Mouse (Mus musculus) right cerebral cortex, postnatal 36 days (tissue): Measurements from ENCODE around the gene Slc25a11.

Experiments
- DNase-seq, 2 experiments: peaks; one replicate each; pipeline ENCODE4 v3.0.0; 2022; ENCODE audit warnings: low spot score in 2 of 2, mixed read lengths in 1 of 2

The Slc25a11 gene

GRCm38 (mm10) chr11:70621972-70622814 is 25.1 kb downstream of the Slc25a11 start:
- no peak for DNase-seq

DNA sequence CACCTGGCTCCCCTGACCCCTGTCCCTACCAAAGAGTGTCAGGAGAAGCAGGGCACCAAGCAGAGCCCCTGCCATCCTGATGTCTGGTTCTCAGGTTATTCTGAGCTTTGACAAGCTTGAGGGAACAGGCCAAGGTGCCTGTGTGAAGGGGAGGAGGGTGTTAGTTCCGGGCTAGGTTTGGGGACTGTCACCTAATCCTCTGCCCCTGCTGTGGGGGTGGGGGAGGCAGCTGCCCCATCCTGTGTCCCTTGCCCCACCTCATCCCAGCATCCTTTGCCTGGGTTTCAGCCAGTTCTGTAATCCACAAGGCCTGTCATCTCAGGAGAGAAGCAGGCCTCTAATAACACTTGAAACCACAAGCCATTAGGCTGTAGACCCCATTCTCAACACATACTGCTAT is 28.2 kb downstream of the Slc25a11 start, which contains the start of gene Chrne:
Chrne (minus strand) TSS at position 116 of the 400 bp plus-strand sequence.
- no peak for DNase-seq

- DNase-seq = no peak
These were observed 31.7 kb downstream of the Slc25a11 start, which contains the start of gene 4930544D05Rik for GRCm38 (mm10) chr11:70615516-70616093. 4930544D05Rik (plus strand) TSS chr11:70615848.

GRCm38 (mm10) chr11:70615074-70615473 is 32.2 kb downstream of the Slc25a11 start:
- no peak for DNase-seq

- no peak for DNase-seq
These were observed 34.8 kb downstream of the Slc25a11 start for GRCm38 (mm10) chr11:70612505-70612904.

DNA sequence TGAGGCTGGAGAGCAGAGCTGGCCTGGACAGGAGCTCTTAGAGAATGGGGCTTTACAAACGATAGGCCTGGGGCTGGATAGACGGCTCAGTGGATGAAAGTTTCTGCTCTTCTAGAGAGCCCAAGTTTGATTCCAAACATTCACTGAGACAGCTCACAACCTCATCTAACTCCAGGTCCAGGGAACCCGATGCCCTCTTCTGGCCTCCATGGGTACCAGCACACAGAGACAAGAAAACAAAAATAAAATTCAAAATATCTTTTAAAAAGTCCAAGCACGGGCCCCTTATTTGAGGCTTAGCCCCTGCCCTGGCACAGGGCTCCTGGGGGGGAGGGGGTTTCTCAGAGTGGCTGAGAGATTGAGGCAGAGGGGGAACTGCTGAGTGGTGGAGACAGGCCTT is 36.5 kb downstream of the Slc25a11 start:
- no peak for DNase-seq

GRCm38 (mm10) chr11:70608381-70609066 is 38.8 kb downstream of the Slc25a11 start:
- no peak for DNase-seq

DNA sequence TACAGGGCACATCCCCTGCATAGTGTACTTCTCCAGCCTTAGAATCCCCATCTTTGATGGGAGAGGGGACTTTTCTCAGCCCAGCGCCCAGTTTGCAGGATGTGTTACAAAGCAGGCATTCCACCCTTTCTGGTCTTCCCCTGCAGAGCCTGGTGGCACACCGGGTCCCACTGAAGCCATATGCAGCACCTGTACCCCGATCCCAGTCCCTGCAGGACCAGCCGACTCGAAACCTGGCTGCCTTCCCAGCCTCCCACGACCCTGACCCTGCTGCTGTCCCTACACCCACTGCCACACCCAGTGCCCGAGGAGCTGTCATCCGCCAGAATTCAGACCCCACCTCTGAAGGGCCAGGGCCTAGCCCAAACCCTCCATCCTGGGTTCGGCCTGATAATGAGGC is 39.7 kb downstream of the Slc25a11 start:
- DNase-seq = no peak

DNA sequence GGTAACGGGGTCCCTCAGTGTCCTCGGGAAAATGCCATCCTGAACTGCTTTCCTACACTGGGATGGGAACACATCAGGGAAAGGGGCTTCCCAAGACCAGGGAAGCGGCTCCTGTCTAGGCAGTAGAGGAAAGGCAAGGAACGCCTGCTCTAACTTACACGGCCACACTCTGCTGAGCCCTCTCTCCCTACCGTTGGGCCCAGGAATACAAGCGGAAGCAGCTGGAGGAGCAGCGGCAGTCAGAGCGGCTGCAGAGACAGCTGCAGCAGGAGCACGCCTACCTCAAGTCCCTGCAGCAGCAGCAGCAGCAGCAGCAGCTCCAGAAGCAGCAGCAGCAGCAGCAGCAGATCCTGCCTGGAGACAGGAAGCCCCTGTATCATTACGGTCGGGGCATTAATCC is 40.6 kb downstream of the Slc25a11 start:
- DNase-seq = no peak

- DNase-seq = peak in 1 of 2 experiments; percentile 48
These were observed 42.2 kb downstream of the Slc25a11 start for GRCm38 (mm10) chr11:70605024-70605566.

GRCm38 (mm10) chr11:70598451-70598953 is 48.8 kb downstream of the Slc25a11 start:
- no peak for DNase-seq

DNA sequence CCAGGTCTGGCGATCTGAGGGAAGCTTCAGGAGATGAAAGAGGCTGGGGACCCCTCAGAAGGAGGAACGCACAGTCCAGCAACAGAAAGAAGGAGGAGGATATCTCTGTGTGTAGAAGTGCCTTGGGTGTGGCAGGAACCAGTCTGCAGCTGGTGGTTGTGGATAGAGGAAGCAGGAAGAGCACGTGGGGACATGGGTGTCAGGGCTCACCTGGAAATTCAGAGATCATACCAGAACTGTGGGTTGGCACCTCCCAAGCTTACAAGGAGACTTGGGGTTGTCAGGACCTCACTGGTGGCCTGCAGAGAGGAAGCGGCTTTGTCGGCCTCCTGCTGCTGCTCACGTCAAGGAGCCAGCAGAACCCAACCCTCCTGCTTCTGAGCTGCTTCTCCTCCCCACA is 50.0 kb downstream of the Slc25a11 start:
- no peak for DNase-seq

DNA sequence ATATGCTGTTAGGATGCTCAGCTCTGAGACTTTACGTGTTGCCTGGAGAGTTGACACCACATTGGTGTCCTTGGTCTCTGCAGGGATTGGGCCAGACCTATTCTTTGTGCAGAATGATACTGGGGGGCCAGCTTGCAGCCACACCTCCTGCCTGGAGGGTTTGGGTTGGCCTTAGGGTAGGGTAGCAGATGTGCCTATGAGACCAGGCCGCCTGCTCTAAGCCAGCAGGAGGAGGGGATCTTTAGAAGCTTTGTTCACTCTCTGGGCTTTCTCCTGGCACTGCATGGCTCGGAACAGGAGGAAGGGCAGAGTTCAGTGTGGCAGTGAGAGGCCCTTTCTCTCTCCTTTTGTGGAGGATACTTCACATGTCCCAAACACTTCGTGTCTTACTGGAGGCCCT is 51.2 kb downstream of the Slc25a11 start:
- no peak for DNase-seq

- DNase-seq = no peak
These were observed 51.6 kb downstream of the Slc25a11 start for GRCm38 (mm10) chr11:70595638-70596037.

- DNase-seq = no peak
These were observed 52.9 kb downstream of the Slc25a11 start for GRCm38 (mm10) chr11:70594253-70594989.
